Mouse (Mus musculus) cerebellum, adult (tissue): ENCODE results near the gene Tll2.

Experiments used
- ATAC-seq: cut with Nextera tagmentation; 2 replicates; pipeline ENCODE4 v1.9.2; 2017; ENCODE audit warnings: mild to moderate bottlenecking, moderate library complexity, mixed read lengths; ENCODE audit not compliant: insufficient number of reproducible peaks, low FRiP score, low TSS enrichment

Tll2 gene

DNA sequence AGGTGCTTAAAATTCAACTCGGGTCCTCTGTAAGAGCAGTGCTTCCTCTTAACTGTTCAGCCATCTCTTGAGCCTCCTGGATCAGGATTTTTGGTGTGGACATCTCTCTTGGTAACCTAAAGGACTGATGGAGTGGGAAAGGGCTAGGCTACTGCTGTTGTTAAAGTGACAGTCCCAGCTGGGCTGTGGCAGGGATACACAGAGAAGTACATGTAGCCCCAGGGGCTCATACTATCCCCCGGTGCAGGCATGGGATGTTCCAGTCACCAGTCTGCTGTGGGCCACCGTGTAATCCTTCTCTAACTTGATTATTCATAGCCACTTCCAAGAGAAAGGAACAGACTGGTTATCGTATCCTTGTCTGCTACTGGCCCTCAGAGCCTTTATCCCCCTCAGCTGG, 109.6 kb downstream of the Tll2 start:
- no peak for ATAC-seq

DNA sequence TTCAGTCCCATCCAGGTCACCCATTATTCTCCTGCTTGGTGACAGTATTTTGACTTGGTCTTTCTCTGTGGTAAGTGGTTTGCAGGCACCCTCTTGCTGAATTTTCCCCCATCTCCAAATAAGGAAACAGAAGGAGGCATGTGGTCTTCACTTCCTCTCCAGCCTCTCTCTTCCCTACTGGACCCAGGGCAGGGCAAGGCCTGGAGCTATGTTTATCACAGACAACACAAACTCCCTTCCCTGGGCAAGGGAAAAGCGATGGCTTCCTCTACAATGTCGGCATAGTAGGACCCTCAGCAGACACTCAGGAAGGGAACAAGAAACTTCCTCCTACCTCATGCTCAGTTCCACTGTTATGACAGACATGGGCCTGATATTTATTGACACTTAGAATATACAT, 114.7 kb downstream of the Tll2 start:
- ATAC-seq, result no peak

DNA sequence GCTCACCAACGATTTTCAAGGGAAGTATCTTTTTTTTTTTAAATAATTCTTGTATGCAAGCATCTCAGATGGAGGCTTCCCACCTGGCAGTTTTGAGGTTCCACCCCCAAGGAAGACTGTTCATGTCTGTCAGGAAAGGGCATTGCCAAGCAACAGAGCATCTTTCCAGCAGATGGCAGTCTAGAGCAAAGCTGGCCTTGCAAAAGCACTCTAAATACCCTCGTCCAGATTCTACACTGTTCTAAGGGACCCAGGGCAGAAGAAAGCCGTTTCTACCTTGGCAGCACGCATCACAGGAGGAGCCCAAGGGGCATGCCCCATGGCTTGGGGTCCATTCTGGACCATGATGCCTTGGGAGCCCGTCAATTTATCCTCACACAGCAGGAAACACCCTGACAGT, 116.8 kb downstream of the Tll2 start:
- 0 out of 2 replicates have a peak, but pooled peaks have one; percentile 43 for ATAC-seq

DNA sequence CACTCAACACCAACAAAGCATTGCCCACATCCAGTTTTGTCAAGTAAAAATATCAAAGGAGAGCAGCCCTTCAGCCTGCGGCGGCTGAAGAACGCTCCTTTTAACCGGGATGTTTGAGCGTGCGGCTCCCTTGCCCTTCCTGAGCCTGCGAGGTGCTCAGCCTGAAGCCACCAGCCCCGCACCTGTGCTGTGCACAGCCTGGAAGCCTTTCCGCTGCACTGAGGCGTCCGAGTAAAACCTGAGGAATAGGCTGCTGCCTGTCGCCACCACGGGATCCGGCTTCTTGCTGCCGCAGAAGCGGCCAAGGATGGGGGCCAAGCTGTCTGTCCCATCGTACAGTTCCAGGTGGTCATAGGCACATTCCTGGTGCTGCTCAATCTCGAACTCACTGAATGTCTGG, 118.1 kb downstream of the Tll2 start:
- ATAC-seq, result no peak

DNA sequence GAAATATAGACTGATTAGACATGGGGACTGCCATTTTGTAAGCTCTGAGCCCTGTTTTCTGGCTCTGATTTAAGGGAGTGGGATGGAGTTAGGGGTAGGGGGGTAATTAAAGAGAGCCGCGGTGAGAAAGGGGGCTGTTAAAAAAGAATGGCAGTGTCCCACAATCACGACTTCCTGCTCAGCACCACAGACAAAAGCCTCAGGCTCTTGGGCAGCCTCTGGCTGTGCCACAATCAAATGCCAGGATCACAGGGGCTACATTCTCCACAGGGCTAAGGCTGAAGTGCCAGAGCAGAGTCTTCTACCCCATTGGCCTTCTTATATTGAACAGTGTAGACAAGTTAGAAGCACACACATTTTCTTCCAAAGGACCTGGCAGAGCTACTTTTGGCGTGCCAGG, 118.7 kb downstream of the Tll2 start:
- ATAC-seq, result no peak

DNA sequence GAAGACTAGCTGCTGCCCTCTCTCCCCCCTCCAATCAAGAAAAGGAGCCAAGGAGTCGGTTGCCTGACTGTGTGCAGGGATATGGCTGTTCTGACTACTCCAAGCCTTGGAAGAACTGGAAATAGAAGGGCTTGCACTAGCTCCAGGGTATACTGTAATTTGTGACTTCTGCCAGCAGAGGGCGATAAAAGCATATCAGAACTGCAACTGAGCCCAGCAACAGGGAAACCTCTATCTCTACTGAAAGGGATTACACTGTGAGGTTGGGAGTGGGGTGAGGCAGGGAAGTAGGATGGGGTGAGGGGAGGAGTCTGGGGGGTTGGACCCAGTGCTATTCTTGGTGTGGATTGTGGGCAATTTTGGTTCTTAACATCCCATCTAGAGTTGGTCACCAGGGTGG, 119.9 kb downstream of the Tll2 start:
- peak; percentile 71 for ATAC-seq

DNA sequence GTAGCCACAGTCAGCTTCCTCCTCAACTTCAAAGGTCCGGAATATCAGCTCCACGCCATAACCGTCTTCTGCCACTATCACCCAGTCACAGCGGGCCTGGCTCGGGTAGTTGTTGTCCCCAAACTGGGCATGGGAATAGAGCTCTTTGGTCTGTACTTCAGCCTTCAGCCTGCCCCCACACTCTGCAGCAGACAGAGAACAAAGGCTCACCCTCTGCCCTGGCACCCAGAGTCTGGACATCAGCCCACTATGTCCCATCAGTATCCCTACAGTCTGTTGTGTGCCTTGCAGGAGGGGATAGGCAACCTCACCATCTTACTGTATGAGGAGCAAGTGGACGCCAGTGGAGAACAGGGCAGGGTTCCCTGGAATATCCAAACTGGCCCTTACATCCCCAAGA, 120.3 kb downstream of the Tll2 start:
- ATAC-seq, result peak; percentile 26; the same call in 1 of the 2 replicates

DNA sequence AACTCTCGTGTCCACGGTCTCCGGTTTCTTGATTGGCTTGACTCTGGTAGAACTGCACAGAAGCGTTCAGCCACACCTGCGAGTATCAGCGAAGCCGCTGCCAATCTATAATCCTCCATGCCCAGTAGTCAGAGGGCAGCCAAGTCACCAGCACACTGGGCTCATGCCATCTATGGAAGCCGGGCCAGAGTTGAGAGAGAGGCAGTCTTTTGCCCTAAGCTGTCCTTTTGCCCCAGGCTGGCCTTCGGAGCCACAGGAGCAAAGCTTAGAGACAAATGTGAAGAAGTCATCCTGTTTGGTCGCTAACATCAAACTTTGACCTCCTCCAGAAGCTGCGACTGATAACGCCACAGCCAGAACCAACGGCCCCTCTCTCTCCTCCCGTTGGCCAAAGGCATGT, 123.0 kb downstream of the Tll2 start:
- ATAC-seq, result no peak

DNA sequence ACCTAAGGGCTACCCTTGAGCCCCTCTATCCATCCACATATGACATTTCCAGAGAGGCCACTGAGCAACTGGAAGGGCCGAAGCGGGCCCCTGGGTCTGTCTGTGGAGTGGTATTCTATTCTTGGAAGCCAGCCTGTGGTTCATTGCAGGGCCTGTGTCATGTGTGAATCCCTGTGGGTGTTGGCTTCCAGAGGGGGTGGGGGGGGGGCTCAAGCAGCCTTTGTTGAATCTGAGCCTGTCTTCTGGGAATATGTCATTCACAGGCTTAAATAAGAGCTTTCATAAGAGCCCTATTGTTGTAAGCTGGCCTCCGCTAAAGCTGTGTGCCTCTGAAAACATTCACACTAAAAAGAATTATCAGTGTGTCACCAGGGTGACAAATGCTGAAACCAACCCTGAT, 125.0 kb downstream of the Tll2 start:
- ATAC-seq, result no peak

DNA sequence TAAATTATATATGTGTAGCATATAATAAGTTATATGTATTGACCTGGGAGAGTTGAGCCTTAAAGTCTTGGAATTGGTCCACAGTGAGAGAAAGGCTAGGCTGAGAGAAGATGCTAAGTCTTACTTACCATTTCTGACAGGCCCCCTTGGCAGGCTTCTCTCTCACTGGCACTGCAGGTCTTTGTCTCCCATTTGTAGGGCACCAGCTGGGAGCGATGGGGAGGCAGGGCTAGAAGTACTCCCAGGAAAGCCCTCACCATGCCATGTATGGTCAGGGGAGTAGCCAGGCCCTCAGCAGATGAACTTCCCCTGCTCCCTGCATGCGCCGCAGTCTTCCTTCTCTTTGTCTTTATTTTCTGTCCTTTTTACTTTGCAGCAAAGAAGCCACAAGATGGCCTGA, 129.7 kb downstream of the Tll2 start, which contains the start of gene Opalin:
Gene Opalin, minus strand, starts transcription at position 208 of the 400 bp plus-strand sequence.
- no peak for ATAC-seq

DNA sequence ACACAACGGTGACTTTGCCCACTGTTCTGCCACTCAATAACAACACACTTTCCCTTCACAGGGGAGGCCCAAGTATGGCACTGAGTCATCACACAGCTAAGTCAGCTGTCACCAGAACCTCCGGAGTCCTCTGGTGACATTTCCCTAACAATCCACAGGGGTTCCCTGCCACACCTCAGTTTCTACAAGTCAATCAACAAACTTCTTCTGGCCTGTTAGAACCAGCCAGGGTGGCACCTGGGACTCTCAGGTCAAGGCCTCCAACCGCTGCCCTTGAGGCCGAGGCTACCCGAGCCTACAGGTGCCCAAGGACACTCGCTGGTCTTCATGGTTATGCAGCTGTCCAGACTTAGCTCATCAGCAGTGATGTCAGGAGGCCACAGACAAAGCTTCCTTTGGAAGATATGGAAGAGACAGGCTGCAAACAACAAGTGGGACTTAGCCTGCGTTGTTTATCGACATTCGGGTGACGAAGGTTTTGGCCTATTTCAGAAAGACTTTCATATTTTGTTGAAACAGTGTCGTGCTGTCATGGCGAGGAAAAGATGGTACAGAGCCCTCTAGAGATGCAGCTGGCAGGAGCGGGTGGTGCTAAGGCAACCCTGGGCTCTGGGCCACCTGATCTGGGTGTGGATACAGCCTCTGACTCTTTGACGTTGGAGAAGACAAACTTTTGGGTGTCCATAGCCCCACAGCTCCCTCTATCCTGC, 132.7 kb downstream of the Tll2 start:
- ATAC-seq, result no peak

DNA sequence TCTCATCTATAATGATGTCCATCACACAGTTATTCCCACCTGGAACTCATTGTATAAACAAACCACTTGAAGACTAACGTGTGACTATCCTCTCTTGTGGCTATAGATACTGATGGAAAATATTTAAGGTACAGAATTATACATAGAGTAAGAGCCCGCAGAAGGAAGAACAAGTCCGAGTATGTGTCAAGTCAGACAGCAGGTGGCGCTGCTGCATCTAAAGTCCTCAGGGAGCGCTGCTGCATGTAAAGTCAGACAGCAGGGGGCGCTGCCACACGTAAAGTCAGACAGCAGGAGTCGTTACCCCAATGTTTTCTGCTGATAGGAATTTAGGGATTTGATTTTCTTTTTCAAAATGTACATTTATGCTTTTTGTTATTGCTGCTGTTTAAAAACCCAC, 135.1 kb downstream of the Tll2 start:
- no peak for ATAC-seq

DNA sequence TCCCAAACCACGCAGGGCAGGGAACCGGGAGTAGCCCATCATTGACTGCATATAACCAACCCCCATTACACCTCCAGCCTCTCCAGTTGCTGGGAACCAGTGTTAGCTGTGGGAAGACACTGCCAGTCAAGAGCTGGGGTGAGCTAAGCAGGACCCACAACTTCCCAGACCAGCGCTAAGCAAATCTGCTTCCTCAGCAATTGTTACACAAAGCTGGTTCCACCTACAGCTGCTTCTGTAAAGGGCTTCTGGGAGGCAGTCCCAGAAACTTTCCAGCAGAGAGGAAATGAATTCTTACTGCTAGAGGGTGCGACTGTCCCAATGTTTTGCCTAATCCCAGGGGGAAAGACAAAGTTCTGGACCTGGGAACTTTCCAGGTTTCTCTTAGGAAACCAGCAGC, 151.9 kb downstream of the Tll2 start:
- ATAC-seq, result no peak

DNA sequence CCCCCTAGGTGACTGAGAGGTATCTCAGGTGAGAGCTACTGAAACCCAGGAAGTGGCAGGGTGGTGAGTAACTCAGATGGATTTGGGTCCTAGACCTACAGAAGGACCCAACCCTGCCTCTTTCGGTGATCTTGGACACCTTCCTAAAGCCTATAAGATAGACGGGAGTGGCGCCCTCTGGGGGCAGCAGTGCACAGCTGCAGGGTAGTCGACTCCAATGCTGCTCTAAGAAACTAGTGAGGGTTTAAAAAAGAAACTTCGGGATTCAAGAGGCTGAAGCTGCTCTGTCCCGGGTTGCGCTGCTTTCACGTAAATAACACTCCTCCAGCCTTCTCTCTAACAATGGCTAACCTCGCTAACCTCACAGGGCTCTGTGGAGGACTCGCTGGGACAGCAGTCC, 153.1 kb downstream of the Tll2 start:
- ATAC-seq, result no peak

DNA sequence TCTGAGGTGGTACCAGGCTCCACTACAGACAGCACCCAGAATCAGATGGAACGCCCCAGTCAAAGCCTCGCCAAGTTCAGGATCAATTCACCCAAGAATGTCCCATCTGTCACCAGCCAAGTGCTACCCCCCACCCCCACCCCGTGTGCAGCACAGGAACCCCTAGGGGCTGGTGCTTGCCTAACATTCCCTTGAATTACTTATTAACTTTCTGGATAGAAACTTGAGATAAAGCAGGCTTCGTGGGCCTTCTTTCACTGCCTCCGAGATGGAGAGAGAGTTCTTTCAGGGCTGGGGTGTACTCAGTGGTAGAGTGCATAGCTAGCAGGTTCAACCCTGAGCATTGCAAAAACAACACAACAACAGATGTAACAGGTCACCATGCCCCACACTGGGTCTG, 154.4 kb downstream of the Tll2 start:
- no peak for ATAC-seq

DNA sequence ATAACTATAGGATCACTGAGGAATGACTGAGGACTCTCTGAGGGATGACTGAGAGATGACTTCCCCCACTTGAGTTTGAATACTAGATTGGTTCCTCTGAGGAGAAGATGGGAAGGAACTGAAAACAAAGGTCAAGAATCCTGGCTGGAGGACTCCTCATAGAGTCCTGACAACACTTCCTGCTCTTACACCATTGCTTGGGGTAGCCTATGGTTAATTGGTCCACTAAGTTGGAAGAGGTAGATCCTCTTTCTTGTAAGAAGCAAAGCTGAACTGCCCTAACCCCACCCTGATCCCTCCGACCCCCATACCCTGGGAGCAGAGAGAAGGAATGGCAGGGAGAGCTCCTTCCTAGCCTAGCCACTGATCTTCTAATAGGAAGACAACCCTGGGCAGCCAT, 154.9 kb downstream of the Tll2 start:
- ATAC-seq, result no peak

DNA sequence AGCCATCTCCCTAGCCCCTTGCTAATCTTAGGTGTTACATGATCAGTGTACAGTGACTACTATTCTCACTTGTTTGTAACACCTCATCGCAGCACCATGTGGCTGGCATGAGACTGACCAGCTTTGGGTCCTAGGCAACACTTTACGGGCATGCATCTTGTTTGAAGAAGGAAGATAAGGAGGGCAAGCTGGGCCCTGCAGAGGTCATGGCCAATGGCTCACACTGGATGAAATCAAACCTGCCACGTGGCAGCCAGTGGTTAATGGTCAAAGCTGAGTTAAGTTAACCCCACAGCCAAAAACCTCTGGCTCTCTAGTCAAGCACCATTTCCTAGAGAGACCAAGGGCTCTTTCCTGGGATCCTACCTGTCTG, 158.5 kb downstream of the Tll2 start:
- ATAC-seq, result no peak

DNA sequence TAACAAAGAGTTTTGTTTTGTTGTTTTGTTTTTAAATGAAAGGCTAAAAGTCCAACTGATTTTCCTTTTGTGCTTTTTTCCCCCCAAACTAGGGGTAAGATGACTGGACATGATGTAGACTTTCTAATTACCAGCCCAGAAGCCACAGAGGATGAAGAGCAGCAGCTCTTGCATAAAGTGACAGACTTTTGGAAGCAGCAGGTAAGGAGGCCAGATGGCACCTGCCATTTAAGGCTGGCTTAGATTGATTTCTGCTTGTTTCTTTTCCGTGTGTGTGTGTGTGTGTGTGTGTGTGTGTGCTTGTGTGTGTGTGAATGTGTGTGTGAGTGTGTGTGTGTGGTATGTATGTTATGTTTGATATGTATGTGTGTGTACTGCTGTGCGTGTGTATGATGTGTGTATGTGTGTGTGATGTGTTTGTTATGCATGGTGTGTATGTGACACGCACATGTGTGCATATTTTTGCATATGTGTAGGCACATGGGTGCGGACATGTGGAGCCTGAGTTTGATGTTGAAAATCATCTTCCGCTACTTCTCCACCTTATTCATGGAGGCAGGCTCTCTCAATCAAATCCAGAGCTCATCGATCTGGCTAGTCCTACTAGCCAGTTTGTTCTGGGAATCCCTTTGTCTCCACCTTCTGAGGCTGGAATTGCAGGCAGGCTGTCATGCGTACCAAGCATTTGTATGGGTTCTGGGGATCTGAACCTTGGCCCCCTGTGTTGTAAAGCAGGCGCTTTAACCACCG, 159.0 kb downstream of the Tll2 start:
- ATAC-seq, result no peak

DNA sequence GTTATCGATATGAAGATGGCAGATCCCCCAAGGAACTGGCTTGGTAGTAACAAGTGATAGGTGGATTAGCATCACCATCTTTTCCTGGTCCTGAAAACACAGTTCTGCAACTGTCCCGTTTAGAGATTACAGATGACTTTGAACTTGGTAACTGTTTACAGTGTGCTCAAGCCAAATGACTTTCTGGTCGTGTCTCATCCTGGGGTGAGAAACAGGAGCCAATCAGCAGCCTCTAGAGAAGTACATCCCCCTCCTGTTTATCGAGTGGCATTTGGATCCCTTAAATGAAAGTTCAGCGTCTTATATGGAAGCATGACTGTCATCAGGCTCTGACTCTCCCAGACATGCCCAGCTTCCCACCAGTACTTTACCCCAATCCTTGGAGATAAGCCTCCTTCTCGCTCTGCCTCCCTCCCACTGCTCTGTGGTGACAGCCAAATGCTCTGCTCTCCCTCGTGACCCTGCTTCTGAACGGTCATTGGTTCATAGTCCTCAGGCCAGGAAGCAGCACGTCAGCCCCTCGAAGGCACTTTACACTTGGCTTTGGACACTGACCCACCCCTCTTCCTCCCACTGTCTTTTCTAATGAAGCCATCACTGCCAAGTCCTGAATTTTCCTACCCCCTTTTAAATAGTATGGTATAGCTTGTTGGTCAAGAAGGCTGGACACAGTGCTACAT, 161.4 kb downstream of the Tll2 start:
- ATAC-seq, result no peak

DNA sequence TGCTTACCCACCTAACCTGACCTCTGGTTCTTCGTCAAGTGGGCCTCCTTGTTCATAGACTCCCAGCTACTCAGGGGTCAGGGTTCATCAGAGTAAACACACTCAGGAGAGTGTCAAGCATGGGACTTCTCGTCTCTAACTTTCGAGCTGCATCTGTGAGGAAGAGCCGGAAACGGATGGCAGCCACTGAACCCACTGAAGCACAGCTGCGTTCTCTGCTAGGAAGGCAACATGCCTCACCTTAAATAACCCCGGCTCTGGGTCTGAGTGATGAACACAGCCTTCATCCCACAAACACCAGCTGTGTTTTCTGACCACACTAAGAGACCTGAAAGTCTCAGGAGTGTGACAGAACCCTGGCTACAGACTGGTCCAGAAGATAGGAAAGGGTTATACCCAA, 167.5 kb downstream of the Tll2 start:
- ATAC-seq, result no peak

DNA sequence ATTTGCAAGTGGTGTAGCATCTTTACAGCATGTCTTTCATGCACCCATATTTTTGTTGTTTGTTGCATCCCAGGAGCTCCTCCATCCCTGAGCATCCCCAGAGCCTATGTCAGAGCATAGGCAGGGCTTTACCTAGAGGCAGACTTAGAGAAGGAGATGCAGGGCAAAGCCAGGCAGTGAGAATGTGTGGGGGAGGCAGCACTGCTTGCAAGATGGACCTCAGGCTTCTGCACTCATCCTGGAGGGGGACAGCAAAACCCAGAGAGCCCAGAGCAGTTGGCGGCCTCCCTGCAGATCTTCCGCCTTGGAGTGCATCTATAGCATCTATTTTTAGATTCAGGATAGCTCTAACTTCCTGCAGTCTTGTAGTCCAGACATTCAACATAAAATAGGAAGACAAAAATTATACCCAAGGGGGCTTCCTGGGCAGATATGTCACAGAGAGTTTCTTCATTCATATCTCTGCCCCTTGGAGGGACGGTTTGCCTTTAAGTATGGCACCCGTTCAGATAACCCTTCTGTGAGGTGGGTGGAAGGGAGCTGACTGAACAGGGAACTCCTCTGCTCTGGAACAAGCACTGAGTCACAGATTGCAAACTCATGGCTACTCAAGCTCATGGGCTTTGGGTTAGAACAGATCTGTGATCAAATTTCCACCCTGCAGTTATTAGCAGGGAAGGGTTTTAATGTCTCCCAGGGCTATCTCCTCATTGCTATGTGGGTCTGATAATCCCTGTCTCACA, 170.7 kb downstream of the Tll2 start:
- no peak for ATAC-seq
